Mouse (Mus musculus) limb, embryonic 11.5 days (tissue): Measurements from ENCODE around the gene 2310022A10Rik. TPM values are rescaled to one million over a fixed set of nuclear protein-coding genes. Genes with fewer than 3 reads are reported as not detected.

Source experiments
- ATAC-seq: fragments of 200-750 bp; cut with Nextera tagmentation; 2 replicates; pipeline ENCODE4 v1.8.0; 2017; ENCODE audit warnings: low read depth; ENCODE audit not compliant: insufficient number of reproducible peaks, low FRiP score, low TSS enrichment
- DNase-seq: peaks from one replicate; pipeline ENCODE4 v3.0.0-alpha.2; 2015; ENCODE audit warnings: low spot score
- H3K27ac ChIP-seq: fragments of 300-500 bp; sonication (generic); replicated peaks from 2 replicates; pipeline ENCODE4 v1.5.1; 2014; ENCODE audit warnings: low read depth, mild to moderate bottlenecking, low read length
- H3K27me3 ChIP-seq: fragments of 300-500 bp; sonication (generic); 2 replicates; pipeline ENCODE4 v1.6.1; 2014; ENCODE audit warnings: mild to moderate bottlenecking, low read length, mixed read lengths; ENCODE audit not compliant: control insufficient read depth, insufficient read depth
- H3K36me3 ChIP-seq: fragments of 300-500 bp; sonication (generic); 2 replicates; pipeline ENCODE4 v1.6.1; 2014; ENCODE audit warnings: mild to moderate bottlenecking, low read length, moderate library complexity, mixed read lengths; ENCODE audit not compliant: control insufficient read depth, insufficient read depth
- H3K4me1 ChIP-seq: fragments of 300-500 bp; sonication (generic); 2 replicates; pipeline ENCODE4 v1.6.1; 2014; ENCODE audit warnings: low read length, mixed read lengths; ENCODE audit not compliant: control insufficient read depth, insufficient read depth
- H3K4me2 ChIP-seq: fragments of 300-500 bp; sonication (generic); 2 replicates; pipeline ENCODE4 v1.6.1; 2014; ENCODE audit warnings: low read depth, mild to moderate bottlenecking, moderate library complexity; ENCODE audit not compliant: severe bottlenecking
- H3K4me3 ChIP-seq: fragments of 300-500 bp; sonication (generic); 2 replicates; pipeline ENCODE4 v1.5.1; 2014; ENCODE audit warnings: low read depth, low read length
- H3K9ac ChIP-seq: fragments of 300-500 bp; sonication (generic); 2 replicates; pipeline ENCODE4 v1.6.1; 2014; ENCODE audit warnings: mild to moderate bottlenecking, low read length
- H3K9me3 ChIP-seq: fragments of 300-500 bp; sonication (generic); 2 replicates; pipeline ENCODE4 v1.6.1; 2016; ENCODE audit warnings: low read length; ENCODE audit not compliant: control insufficient read depth
- WGBS: fragments of 180-500 bp; shearing (Covaris S2); extraction: QIAGEN DNeasy Blood & Tissue Kit; methylation state at CpG from one replicate; pipeline ENCODE4 v1.1.7; 2014; 5-methylcytosine and 5-hydroxymethylcytosine counted together
- polyA plus RNA-seq: library from polyadenylated mRNA; unstranded; fragments of >200 nt; fragmentation: Nextera tagmentation; extraction: Ambion mirVana; gene quantifications from 2 replicates; pipeline ENCODE4 v1.2.1, GENCODE M21; 2014

The 2310022A10Rik gene
- polyA plus RNA-seq, 1 experiment from 2014 or later = 32.1 TPM

DNA sequence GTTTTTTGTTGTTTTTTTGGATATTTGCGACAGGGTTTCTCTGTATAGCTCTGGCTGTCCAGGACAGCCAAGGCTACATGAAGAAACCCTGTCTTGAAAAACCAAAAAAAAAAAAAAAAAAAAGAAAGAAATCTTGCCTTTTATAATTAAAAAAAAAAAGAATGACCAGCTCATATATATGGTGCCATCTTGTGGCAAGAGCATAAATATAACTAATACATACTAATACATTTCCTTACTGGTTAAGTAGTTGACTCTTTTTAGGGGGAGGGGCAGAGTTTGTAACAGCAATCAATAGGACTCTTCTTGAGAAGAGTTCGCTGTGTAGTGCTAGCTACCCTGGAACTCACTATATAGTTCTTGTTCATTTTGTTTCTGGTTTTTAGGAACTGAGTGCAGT lies 34.7 kb downstream of the 2310022A10Rik start:
- Histone ChIP-seq H3K4me2 (no peak overlapping the region), H3K27ac (no peak overlapping the region), H3K27me3 (no peaks in the 10 kb centered on the region), H3K4me3 (no peak overlapping the region), H3K9ac (no peak overlapping the region), H3K36me3 (no peaks in the 10 kb centered on the region), H3K4me1 (peaks cover 3% of the 10 kb centered on the region), H3K9me3 (no peaks in the 10 kb centered on the region)
- ATAC-seq (no peak), DNase-seq (no peak)
- 88% methylated on average over 2 of the region's 2 CpGs for WGBS

DNA sequence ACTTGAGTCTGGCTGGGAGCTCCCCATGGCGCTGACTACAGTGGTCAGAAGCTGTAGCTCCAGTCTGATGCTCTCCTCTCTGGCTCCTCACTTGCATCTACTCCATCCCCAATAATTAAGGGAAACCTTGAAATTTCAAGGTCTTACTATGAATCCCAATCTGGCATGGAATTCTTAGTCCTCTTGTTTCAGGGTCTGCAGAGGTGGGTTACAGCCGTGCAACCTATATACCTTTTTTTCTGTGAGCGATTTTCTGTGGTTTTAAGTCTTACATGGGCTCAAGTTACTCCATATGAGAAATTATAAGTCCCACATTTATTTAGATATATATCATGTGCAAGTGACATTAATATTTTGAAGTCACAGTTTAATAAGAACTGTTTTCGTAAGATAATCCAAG lies 37.1 kb downstream of the 2310022A10Rik start:
- no peaks in the 10 kb centered on the region for H3K27me3 ChIP-seq

GRCm38 (mm10) chr7:27590566-27591213 lies 37.7 kb downstream of the 2310022A10Rik start:
- H3K36me3 ChIP-seq = 0 out of 2 replicates have a peak, but pooled peaks cover 3% of the 10 kb centered on the region
- no peaks in the 10 kb centered on the region for H3K27me3 ChIP-seq
- peak overlapping the region; percentile 69 for H3K4me2 ChIP-seq
- 58% methylated on average over 4 of the region's 4 CpGs for WGBS
- H3K9me3 ChIP-seq = no peaks in the 10 kb centered on the region
- H3K4me3 ChIP-seq = peak overlapping the region; percentile 75
- H3K4me1 ChIP-seq = peaks cover 11% of the 10 kb centered on the region
- DNase-seq = no peak
- peak overlapping the region; percentile 58; the same call in 1 of the 2 replicates for H3K27ac ChIP-seq
- peak overlapping the region; percentile 54 for H3K9ac ChIP-seq
- no peak for ATAC-seq

More for the DNA sequence above, 37.1 kb downstream of the 2310022A10Rik start:
- no peak for ATAC-seq
- Histone ChIP-seq H3K36me3 (no peaks in the 10 kb centered on the region), H3K27ac (no peak overlapping the region), H3K4me3 (no peak overlapping the region), H3K9me3 (no peaks in the 10 kb centered on the region), H3K4me2 (no peak overlapping the region), H3K4me1 (peaks cover 11% of the 10 kb centered on the region), H3K9ac (no peak overlapping the region)
- WGBS = 91% methylated on average over 4 of the region's 4 CpGs
- no peak for DNase-seq

DNA sequence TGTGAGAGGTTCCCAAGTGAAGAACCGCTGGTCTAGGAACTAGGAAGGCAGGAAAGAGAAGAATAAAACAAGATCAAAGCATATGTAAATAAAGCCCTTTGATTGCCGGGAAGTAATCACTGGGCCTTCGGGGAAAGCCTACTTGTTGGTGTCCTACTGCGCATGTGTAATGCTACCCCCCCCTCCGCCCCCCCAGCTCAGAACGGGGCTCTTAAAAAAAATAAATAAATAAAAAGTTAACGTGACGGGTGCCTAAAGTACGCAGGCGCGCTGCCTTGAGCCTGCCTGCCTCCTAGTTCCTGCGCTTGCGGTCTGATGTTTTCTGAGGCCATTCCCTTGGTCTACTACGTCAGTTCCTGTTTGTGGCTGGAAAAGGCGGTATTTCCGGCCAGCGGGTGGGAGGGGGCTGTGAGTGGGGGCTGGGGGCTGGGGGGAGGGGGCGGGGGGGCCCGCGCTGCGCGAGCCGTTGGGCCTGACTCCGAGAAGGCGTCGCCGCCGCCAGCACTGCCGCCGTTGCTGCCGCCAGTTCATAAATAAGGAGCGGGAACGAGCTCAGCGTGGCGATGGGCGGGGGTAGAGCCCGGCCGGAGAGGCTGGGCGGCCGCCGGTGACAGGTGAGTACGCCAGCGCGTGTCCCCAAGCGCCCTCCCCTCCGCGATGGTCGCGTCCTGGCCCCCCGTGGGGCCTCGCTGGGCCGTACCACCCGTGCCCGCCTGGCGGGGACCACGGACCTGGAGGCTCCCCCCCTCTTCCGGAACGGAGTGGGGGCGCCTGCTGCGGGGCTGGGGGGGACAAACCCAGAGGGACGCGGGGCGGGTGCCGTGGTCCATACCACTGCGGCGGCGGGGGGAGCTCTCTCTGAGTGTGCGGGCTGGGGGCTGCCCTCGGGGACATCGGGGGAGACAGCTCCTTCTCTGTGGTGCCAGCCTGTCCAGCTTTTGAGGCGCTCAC lies 38.5 kb downstream of the 2310022A10Rik start, which contains the start of gene Akt2:
Gene Akt2, plus strand, starts transcription at position 287 of the 951 bp plus-strand sequence.
- Histone ChIP-seq H3K9ac (peak within 1 kb of the TSS; percentile 91), H3K4me1 (peaks cover 11% of the 10 kb centered on the region), H3K27me3 (no peaks in the 10 kb centered on the region), H3K4me2 (peak within 1 kb of the TSS; percentile 69), H3K36me3 (0 out of 2 replicates have a peak, but pooled peaks cover 3% of the 10 kb centered on the region), H3K4me3 (peak within 1 kb of the TSS; percentile 75), H3K27ac (peak within 1 kb of the TSS; percentile 94), H3K9me3 (no peaks in the 10 kb centered on the region)
- ATAC-seq = peak; percentile 89
- DNase-seq = peak; percentile 95
- WGBS = under 1% methylated on average over 45 of the region's 71 CpGs

DNA sequence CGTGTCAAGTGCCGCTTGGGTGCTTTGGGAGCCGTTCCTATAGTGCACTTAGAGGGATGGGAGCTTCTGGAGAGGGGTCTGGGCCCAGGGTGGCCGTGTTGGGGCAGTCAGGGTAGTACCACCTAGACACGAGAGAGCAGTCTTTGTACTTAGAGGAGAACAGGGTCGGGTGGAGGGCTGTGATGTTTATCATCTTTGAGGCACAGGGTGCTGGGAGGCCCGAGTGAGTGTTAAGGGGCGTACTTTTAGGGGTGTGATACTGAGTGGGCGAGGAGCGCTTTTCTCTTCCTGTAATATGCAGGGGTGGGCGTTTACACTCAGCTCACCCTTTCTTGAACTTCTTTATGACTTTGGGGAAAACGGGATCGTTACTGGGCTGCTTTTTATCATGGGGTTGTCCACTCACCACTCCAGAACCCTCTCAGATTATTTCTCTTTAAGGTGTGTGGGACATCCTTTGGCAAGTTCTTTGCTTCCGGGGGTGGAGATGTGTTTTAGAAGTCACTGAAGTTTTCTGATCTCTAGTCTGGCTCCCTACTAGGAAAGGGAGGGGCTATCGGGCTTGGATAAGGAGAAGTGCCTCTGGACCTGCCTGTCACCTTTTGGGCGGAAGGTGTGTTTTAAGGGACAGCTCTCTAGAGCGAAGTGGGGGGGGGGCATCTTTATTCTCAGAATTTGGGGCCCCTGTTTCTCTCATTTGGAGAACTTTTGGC lies 39.3 kb downstream of the 2310022A10Rik start:
- Histone ChIP-seq H3K36me3 (0 out of 2 replicates have a peak, but pooled peaks cover 3% of the 10 kb centered on the region), H3K9ac (peak overlapping the region; percentile 91), H3K9me3 (no peaks in the 10 kb centered on the region), H3K4me1 (peaks cover 14% of the 10 kb centered on the region), H3K27ac (peak overlapping the region; percentile 94), H3K27me3 (no peaks in the 10 kb centered on the region), H3K4me3 (peak overlapping the region; percentile 75), H3K4me2 (peak overlapping the region; percentile 69)
- DNase-seq = no peak
- ATAC-seq = peak; percentile 74
- 1% methylated on average over 17 of the region's 17 CpGs for WGBS

GRCm38 (mm10) chr7:27592934-27593645 lies 40.1 kb downstream of the 2310022A10Rik start:
- Histone ChIP-seq H3K36me3 (0 out of 2 replicates have a peak, but pooled peaks cover 3% of the 10 kb centered on the region), H3K4me1 (peaks cover 14% of the 10 kb centered on the region), H3K27ac (no peak overlapping the region; the same call in 1 of the 2 replicates), H3K4me3 (peak overlapping the region; percentile 75), H3K9me3 (no peaks in the 10 kb centered on the region), H3K27me3 (no peaks in the 10 kb centered on the region), H3K4me2 (peak overlapping the region; percentile 69), H3K9ac (peak overlapping the region; percentile 91)
- DNase-seq = no peak
- ATAC-seq = no peak
- WGBS = 68% methylated on average over 12 of the region's 12 CpGs

DNA sequence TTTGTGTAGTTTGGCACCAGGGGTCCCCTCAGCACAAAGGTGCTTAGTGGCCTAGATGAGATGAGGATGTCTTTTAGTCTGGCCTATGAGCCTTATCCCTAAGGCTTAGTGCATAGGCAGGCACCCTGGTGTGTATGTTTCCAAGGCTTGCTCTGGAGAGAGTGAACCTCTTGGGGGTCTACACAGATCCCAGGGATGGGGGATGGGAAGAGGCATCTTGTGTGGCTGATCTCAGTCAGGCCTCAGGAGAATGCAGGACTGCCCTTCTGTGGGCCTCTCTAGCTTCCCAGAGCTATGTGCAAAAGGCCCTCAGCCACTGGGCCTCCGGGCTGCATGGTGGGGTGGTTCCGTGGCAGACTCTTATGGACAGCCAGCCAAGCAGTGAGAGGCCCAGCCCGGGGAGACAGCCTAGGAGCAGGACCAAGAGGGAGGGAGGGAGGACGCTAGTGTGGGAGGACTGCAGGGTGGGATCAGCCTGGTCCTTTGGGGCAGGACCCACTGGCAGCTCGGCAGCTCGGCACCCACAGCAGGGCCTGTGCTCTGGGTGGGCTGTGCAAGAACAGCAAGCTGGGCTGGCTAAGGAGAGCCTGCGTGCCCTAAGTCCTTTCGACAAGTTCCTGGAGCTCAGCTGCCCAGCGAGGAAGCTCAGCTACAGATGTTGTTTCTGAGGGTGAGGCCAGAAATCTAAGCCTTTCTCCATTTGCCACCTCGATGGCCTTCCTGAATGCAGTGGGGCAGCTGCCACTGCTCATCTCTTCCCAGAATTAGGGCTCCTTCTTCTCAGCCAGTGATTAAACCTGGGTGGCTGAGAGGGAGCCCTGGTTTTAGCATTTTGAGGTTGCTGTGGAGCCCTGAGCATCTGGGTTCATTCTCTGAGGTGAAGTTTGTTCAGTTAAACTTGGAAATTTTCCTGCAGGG lies 43.8 kb downstream of the 2310022A10Rik start:
- H3K4me3 ChIP-seq = no peak overlapping the region
- 58% methylated on average over 10 of the region's 10 CpGs for WGBS
- H3K9ac ChIP-seq = no peak overlapping the region
- DNase-seq (no peak), ATAC-seq (no peak)
- H3K27ac ChIP-seq = peak overlapping the region; percentile 37; the same call in 1 of the 2 replicates
- H3K4me1 ChIP-seq = peaks cover 14% of the 10 kb centered on the region
- no peak overlapping the region for H3K4me2 ChIP-seq
- H3K36me3 ChIP-seq = 0 out of 2 replicates have a peak, but pooled peaks cover 3% of the 10 kb centered on the region
- H3K9me3 ChIP-seq = no peaks in the 10 kb centered on the region
- no peaks in the 10 kb centered on the region for H3K27me3 ChIP-seq
